Mouse (Mus musculus) liver, embryonic 11.5 days (tissue): ENCODE results near the gene Cdh18. TPM values are rescaled to one million over a fixed set of nuclear protein-coding genes. Genes with fewer than 3 reads are reported as not detected.

Experiments used
- ATAC-seq: fragments of 200-750 bp; cut with Nextera tagmentation; replicated peaks from 2 replicates; pipeline ENCODE4 v1.8.0; 2017; ENCODE audit warnings: moderate number of reproducible peaks, mild to moderate bottlenecking, moderate TSS enrichment, moderate library complexity; ENCODE audit not compliant: low FRiP score
- DNase-seq: peaks from one replicate; pipeline ENCODE4 v3.0.0-alpha.2; 2017; ENCODE audit warnings: low spot score
- H3K27ac ChIP-seq: fragments of 300-500 bp; sonication (generic); 2 replicates; pipeline ENCODE4 v1.5.1; 2014; ENCODE audit warnings: mild to moderate bottlenecking, low read depth, low read length, control low read depth
- H3K27me3 ChIP-seq: fragments of 300-500 bp; sonication (generic); replicated peaks from 2 replicates; pipeline ENCODE4 v1.6.1; 2014; ENCODE audit warnings: low read length, mixed read lengths; ENCODE audit not compliant: control insufficient read depth, insufficient read depth
- H3K36me3 ChIP-seq: fragments of 300-500 bp; sonication (generic); 2 replicates; pipeline ENCODE4 v1.6.1; 2014; ENCODE audit warnings: mild to moderate bottlenecking, low read length, moderate library complexity, mixed read lengths; ENCODE audit not compliant: control insufficient read depth, insufficient read depth
- H3K4me1 ChIP-seq: fragments of 300-500 bp; sonication (generic); replicated peaks from 2 replicates; pipeline ENCODE4 v1.6.1; 2014; ENCODE audit warnings: low read length, mixed read lengths; ENCODE audit not compliant: control insufficient read depth, insufficient read depth
- H3K4me2 ChIP-seq: fragments of 300-500 bp; sonication (generic); 2 replicates; pipeline ENCODE4 v1.6.1; 2014; ENCODE audit warnings: mild to moderate bottlenecking, control low read depth, moderate library complexity
- H3K4me3 ChIP-seq: fragments of 300-500 bp; sonication (generic); 2 replicates; pipeline ENCODE4 v1.5.1; 2014; ENCODE audit warnings: low read depth, low read length, control low read depth
- H3K9ac ChIP-seq: fragments of 300-500 bp; sonication (generic); 2 replicates; pipeline ENCODE4 v1.6.1; 2014; ENCODE audit warnings: low read depth, low read length, control low read depth
- H3K9me3 ChIP-seq: fragments of 300-500 bp; sonication (generic); 2 replicates; pipeline ENCODE4 v1.6.1; 2016; ENCODE audit warnings: low read length, inconsistent platforms, mixed read lengths; ENCODE audit not compliant: control insufficient read depth
- WGBS: fragments of 180-500 bp; shearing (Covaris S2); extraction: QIAGEN DNeasy Blood & Tissue Kit; methylation state at CpG from one replicate; pipeline ENCODE4 v1.1.7; 2014; 5-methylcytosine and 5-hydroxymethylcytosine counted together
- polyA plus RNA-seq: library from polyadenylated mRNA; unstranded; fragments of >200 nt; fragmentation: Nextera tagmentation; extraction: Ambion mirVana; gene quantifications from 2 replicates; pipeline ENCODE4 v1.2.1, GENCODE M21; 2014

Cdh18 gene
- polyA plus RNA-seq, 1 experiment from 2014 or later = 0.14 TPM

DNA sequence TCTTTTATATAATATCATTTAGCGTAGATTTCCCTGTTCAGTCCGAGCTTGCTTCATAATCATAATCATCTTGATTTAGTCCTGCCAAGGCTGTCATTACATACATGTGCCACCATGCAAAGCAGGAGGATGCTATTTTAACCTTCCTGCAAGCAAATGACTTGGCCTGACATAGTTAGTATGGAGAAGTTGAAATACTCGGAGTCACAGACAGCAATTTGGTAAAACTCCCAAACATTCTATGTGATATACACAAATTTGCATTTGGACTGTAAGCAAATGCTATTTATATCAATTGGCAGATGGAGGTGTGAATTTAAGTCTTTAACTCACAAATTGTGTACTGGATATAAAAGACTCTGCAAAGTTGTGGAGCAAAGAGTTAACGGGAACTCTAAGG, 616.0 kb downstream of the Cdh18 start:
- DNase-seq (no peak), ATAC-seq (no peak)
- Histone ChIP-seq H3K27ac (no peak overlapping the region), H3K36me3 (no peaks in the 10 kb centered on the region), H3K4me2 (no peak overlapping the region), H3K27me3 (no peaks in the 10 kb centered on the region), H3K4me3 (no peak overlapping the region), H3K9me3 (no peaks in the 10 kb centered on the region), H3K4me1 (no peaks in the 10 kb centered on the region), H3K9ac (no peak overlapping the region)
- whole genome bisulfite sequencing = 87% methylated on average over 4 of the region's 4 CpGs

GRCm38 (mm10) chr15:23174623-23175022, 625.8 kb downstream of the Cdh18 start:
- Histone ChIP-seq H3K4me1 (no peaks in the 10 kb centered on the region), H3K36me3 (no peaks in the 10 kb centered on the region), H3K9me3 (no peaks in the 10 kb centered on the region), H3K4me3 (no peak overlapping the region), H3K27me3 (no peaks in the 10 kb centered on the region), H3K27ac (no peak overlapping the region), H3K4me2 (no peak overlapping the region), H3K9ac (no peak overlapping the region)
- DNase-seq (no peak), ATAC-seq (no peak)
- WGBS = 74% methylated on average over 5 of the region's 5 CpGs

- DNase-seq (no peak), ATAC-seq (no peak)
- Histone ChIP-seq H3K27ac (no peak overlapping the region), H3K9me3 (no peaks in the 10 kb centered on the region), H3K36me3 (no peaks in the 10 kb centered on the region), H3K4me1 (no peaks in the 10 kb centered on the region), H3K27me3 (no peaks in the 10 kb centered on the region), H3K9ac (no peak overlapping the region), H3K4me2 (no peak overlapping the region), H3K4me3 (no peak overlapping the region)
- whole genome bisulfite sequencing = 83% methylated on average over 3 of the region's 3 CpGs
Measured at GRCm38 (mm10) chr15:23212068-23212467, 663.2 kb downstream of the Cdh18 start.

DNA sequence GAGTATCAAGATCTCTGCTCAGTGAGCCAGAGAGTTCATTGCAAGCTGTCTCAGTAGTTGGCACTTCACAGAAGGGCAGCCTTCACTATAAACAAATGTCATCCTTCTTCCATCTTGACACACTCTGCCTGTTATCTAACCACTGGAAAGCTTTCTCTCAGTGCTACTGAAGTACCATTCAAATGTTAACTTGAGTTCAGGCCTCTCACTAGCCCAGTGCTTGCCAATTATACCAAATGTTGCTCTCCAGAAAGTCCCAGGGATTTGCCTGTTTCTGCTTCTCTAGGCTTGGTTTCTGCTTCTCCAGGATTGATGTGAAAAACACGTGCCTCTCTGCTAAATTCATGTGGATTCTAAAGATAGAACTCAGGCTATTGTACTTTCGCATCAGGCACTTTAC, 681.8 kb downstream of the Cdh18 start:
- DNase-seq (no peak), ATAC-seq (no peak)
- Histone ChIP-seq H3K27ac (no peak overlapping the region), H3K4me1 (no peaks in the 10 kb centered on the region), H3K9ac (no peak overlapping the region), H3K4me2 (no peak overlapping the region), H3K27me3 (no peaks in the 10 kb centered on the region), H3K9me3 (no peaks in the 10 kb centered on the region), H3K4me3 (no peak overlapping the region), H3K36me3 (no peaks in the 10 kb centered on the region)
- WGBS = 74% methylated on average over 2 of the region's 2 CpGs

- no peak overlapping the region for H3K4me3 ChIP-seq
Measured at GRCm38 (mm10) chr15:23257751-23258440, 709.1 kb downstream of the Cdh18 start.

DNA sequence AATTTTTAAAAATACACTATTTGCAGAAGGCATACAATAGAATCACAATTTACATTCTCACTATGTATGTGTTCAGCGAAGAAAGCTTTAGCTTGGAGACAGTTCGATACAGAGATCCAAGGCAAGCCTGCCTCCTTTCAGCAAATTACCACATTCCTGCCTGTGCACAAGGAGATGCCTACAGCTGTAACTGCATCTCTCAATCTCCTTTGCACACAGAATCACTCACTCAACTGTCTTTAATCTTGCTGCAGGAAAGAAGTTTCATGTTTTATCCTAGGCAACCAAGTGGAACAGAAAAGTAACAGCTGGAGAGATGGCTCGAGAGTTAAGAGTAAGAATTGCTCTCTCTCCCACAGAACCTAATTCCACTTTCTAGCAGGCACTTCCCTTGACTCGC, 729.6 kb downstream of the Cdh18 start:
- Histone ChIP-seq H3K36me3 (no peaks in the 10 kb centered on the region), H3K9ac (no peak overlapping the region), H3K4me1 (no peaks in the 10 kb centered on the region), H3K27ac (no peak overlapping the region), H3K27me3 (no peaks in the 10 kb centered on the region), H3K9me3 (no peaks in the 10 kb centered on the region), H3K4me2 (no peak overlapping the region), H3K4me3 (no peak overlapping the region)
- ATAC-seq (no peak), DNase-seq (no peak)
- WGBS = 80% methylated on average over 4 of the region's 4 CpGs

More at GRCm38 (mm10) chr15:23257751-23258440, 709.1 kb downstream of the Cdh18 start:
- DNase-seq (no peak), ATAC-seq (no peak)
- no peak overlapping the region for H3K9ac ChIP-seq
- WGBS = 68% methylated on average over 5 of the region's 5 CpGs
- H3K4me1 ChIP-seq = no peaks in the 10 kb centered on the region
- no peak overlapping the region for H3K27ac ChIP-seq
- no peaks in the 10 kb centered on the region for H3K9me3 ChIP-seq
- no peaks in the 10 kb centered on the region for H3K27me3 ChIP-seq
- H3K4me2 ChIP-seq = no peak overlapping the region
- no peaks in the 10 kb centered on the region for H3K36me3 ChIP-seq

DNA sequence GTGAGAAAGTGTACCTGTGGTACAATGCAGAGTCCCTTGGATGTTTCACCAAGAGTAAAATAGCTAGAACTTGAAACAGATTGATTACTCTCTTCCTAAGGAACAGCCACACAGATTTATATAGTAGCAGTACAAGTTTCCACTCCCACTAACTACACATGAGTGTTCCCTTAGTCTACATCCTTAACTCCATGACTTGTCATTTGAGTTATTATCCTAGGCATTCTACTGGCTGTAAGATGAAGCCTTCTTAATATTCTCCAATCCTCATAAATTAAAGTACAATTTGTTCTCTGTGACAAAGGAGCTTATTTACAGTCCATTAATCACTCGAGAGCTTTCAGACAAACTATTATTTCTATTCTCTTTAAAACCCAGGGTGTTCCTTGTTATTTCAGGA, 756.2 kb downstream of the Cdh18 start:
- Histone ChIP-seq H3K4me3 (no peak overlapping the region), H3K9ac (no peak overlapping the region), H3K36me3 (no peaks in the 10 kb centered on the region), H3K9me3 (no peaks in the 10 kb centered on the region), H3K4me1 (no peaks in the 10 kb centered on the region), H3K4me2 (no peak overlapping the region), H3K27ac (no peak overlapping the region), H3K27me3 (no peaks in the 10 kb centered on the region)
- WGBS = 52% methylated on average over 1 of the region's 1 CpGs
- DNase-seq (no peak), ATAC-seq (no peak)

GRCm38 (mm10) chr15:23316766-23317165, 767.9 kb downstream of the Cdh18 start:
- DNase-seq = no peak
- 82% methylated on average over 3 of the region's 3 CpGs for WGBS
- no peak overlapping the region for H3K9ac ChIP-seq
- H3K27me3 ChIP-seq = no peaks in the 10 kb centered on the region
- H3K36me3 ChIP-seq = no peaks in the 10 kb centered on the region
- no peaks in the 10 kb centered on the region for H3K9me3 ChIP-seq
- H3K4me1 ChIP-seq = no peaks in the 10 kb centered on the region
- no peak overlapping the region for H3K4me2 ChIP-seq
- no peak for ATAC-seq
- no peak overlapping the region for H3K4me3 ChIP-seq
- no peak overlapping the region for H3K27ac ChIP-seq

DNA sequence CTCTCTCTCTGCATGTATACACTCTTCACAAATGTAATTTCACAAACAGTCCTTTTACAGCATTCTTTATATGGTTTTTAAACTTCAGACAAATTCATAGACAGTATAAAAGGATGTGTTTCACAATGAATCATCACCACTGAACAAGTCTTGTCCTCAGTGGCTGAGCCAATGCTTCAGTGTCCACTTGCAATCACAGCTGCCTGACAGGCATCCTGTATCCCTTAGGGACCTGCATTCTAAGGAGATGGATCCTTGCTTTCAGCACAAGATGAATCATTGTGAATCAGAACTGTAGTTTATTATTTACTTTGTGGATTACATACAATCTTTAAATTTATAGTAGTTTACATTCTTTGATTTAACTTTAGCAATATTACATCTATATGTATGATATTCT, 768.6 kb downstream of the Cdh18 start:
- Histone ChIP-seq H3K9ac (no peak overlapping the region), H3K4me3 (no peak overlapping the region), H3K36me3 (no peaks in the 10 kb centered on the region), H3K4me2 (no peak overlapping the region), H3K4me1 (no peaks in the 10 kb centered on the region), H3K9me3 (no peaks in the 10 kb centered on the region), H3K27me3 (no peaks in the 10 kb centered on the region), H3K27ac (no peak overlapping the region)
- DNase-seq (no peak), ATAC-seq (no peak)
